Mouse (Mus musculus) heart, postnatal 4 days (tissue): ENCODE data around the gene Xpot. TPM values are rescaled to one million over a fixed set of nuclear protein-coding genes. Genes with fewer than 3 reads are reported as not detected.

Experiments
- DNase-seq: peaks from one replicate; pipeline ENCODE4 v3.0.0; 2021
- total RNA-seq, 2 experiments: library from RNA; stranded (reverse); gene quantifications; 2 replicates each; pipeline ENCODE4 v1.2.3; 2021

The Xpot gene
- total RNA-seq, 2 experiments from 2014 or later = 32.3 to 38.0 TPM

- DNase-seq = no peak
These were observed 10.2 kb downstream of the Xpot start for GRCm38 (mm10) chr10:121615935-121616334.

- no peak for DNase-seq
These were observed 10.8 kb downstream of the Xpot start for GRCm38 (mm10) chr10:121615146-121615870.

GRCm38 (mm10) chr10:121613570-121613969 is 12.6 kb downstream of the Xpot start:
- DNase-seq = peak; percentile 47

GRCm38 (mm10) chr10:121612448-121612847 is 13.7 kb downstream of the Xpot start:
- no peak for DNase-seq

- DNase-seq = no peak
These were observed 14.5 kb downstream of the Xpot start for GRCm38 (mm10) chr10:121611587-121611986.

- no peak for DNase-seq
These were observed 18.0 kb downstream of the Xpot start for GRCm38 (mm10) chr10:121608177-121608576.

GRCm38 (mm10) chr10:121604632-121605344 is 21.3 kb downstream of the Xpot start:
- no peak for DNase-seq

GRCm38 (mm10) chr10:121603556-121603955 is 22.6 kb downstream of the Xpot start:
- DNase-seq = no peak

GRCm38 (mm10) chr10:121601272-121601671 is 24.9 kb downstream of the Xpot start:
- DNase-seq = no peak

GRCm38 (mm10) chr10:121596580-121596979 is 29.6 kb downstream of the Xpot start:
- DNase-seq = no peak

GRCm38 (mm10) chr10:121591106-121591505 is 35.0 kb downstream of the Xpot start:
- DNase-seq = no peak

GRCm38 (mm10) chr10:121587371-121587840 is 38.7 kb downstream of the Xpot start:
- no peak for DNase-seq

GRCm38 (mm10) chr10:121586675-121587370 is 39.3 kb downstream of the Xpot start, which contains the start of gene Tbk1:
Gene Tbk1 (minus strand): TSS chr10:121586787.
- peak; percentile 95 for DNase-seq

- DNase-seq = peak; percentile 47
These were observed 40.1 kb downstream of the Xpot start for GRCm38 (mm10) chr10:121585791-121586642.

- no peak for DNase-seq
These were observed 40.9 kb downstream of the Xpot start for GRCm38 (mm10) chr10:121585056-121585790.

- DNase-seq = no peak
These were observed 42.1 kb downstream of the Xpot start for GRCm38 (mm10) chr10:121584033-121584432.

GRCm38 (mm10) chr10:121583016-121583415 is 43.1 kb downstream of the Xpot start:
- DNase-seq = no peak

GRCm38 (mm10) chr10:121582287-121582686 is 43.8 kb downstream of the Xpot start:
- no peak for DNase-seq

GRCm38 (mm10) chr10:121581405-121581804 is 44.7 kb downstream of the Xpot start:
- DNase-seq = no peak

- no peak for DNase-seq
These were observed 45.8 kb downstream of the Xpot start for GRCm38 (mm10) chr10:121580381-121580780.

- DNase-seq = no peak
These were observed 49.8 kb downstream of the Xpot start for GRCm38 (mm10) chr10:121576372-121576771.
